Mouse (Mus musculus): ENCODE data around the gene Mms19. TPM values are rescaled to one million over a fixed set of nuclear protein-coding genes. Genes with fewer than 3 reads are reported as not detected.

Mms19 gene
- polyA plus RNA-seq, 1 experiment from 2014 or later, result 11.1 TPM

DNA sequence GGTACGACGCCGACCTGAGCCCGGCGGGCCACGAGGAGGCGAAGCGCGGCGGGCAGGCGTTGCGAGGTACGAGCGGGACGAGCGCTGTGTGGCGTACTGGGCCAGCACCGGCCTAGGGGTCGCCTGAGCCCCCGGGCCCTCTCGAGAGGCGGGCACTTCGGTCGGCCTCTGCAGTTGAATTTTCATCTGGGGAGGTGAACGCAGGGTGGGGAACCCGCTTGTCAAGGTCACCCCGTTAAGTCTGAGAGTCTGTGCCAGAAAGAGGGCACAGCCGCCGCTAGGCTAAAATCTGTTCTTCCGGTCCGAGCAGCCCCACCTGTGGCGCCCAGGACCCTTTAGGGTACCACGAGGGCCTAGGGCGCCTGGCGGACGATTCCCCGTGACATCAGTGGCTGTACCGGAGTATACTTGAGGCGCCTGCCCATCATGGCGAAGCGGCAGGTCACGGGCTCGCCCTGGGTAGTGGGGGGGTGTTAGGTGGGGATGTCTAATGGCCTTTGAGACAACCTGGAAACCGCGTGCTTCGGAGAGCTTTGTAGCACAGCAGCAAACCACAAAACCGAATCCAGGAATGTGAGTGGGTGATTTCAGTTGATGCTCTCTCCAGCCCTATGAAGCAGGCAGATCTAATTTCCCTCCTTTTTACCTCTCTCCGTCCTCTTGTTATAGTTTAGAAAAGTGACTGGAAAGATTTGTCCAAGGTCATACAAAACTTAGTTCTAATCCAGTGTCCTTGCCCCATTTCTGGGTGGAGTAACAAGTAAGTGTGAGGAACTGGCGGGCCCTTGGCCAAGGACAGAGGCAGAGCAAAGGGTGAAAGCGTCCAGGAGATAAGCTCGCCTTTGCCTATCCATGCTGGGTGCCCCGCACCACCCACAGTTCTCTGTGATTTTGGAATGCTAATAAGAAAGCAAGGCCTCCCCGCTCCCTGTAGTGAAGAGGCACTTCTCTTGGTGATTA, 68.6 kb downstream of the Mms19 start:
- WGBS (ENCODE audit: insufficient replicate concordance), result under 1% methylated on average over 53 of the region's 53 CpGs
- H3K4me2 ChIP-seq (ENCODE audit: low read depth, low read length), result peak overlapping the region; percentile 93
- peak overlapping the region; percentile 91 for H3K27ac ChIP-seq (ENCODE audit: low read length)
- peaks cover 34% of the 10 kb centered on the region for H3K4me1 ChIP-seq (ENCODE audit: control insufficient read depth, low read depth, low read length)
- H3K9ac ChIP-seq (ENCODE audit: low read depth, low read length), result peak overlapping the region; percentile 95
- peak overlapping the region; percentile 92 for H3K4me3 ChIP-seq (ENCODE audit: low read depth, low read length)
- no peaks in the 10 kb centered on the region for H3K27me3 ChIP-seq (ENCODE audit: control insufficient read depth, insufficient read depth, low read depth, low read length)
- peaks cover 17% of the 10 kb centered on the region for H3K36me3 ChIP-seq (ENCODE audit: control insufficient read depth, insufficient read depth)
- peak; percentile 20 for ATAC-seq (ENCODE audit: low read depth)
- no peaks in the 10 kb centered on the region for H3K9me3 ChIP-seq (replicated peaks; ENCODE audit: control insufficient read depth, low read length)

DNA sequence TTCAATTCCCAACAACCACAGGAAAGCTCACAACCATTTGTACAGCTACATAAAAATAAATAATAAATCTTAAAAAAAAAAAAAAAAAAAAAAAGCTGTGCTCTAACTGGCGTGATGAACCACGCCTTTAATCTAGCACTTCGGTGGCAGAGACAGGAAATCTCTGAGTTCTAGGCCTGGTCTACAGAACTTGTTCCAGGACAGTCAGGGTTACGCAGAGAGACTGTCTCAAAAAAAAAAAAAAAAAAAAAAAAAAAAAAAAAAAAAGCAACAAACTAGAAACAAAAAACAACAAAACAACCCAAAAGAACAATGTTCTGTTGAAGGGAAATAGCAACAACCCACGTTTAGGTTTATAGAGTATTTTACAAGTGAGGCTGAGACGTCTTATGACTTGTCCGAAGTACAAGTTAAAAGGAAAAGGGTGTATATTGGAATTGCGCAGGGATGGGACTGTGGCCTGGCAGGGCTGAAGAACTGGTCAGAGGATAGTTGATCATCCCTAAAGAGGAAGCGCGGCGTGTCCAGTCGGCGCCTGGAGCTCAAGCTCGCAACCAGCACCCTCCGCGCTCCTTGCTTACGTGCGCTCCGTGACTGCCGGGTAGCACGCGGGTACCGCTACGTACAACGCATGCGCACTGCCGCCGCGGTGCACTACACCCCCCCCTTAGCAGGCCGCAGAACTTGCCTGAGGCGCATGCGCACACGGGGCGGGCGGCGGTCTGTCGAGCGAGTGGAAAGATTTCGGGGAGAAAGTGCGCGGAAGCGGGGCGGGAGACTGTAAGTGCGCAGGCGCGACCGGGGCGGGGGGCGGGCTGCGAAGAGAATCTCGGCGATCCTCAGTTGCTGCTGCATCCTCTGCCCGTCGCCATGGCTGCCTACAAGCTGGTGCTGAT, 69.5 kb downstream of the Mms19 start, which contains the start of gene Pgam1:
Gene Pgam1, plus strand, starts transcription at position 746 of the 896 bp plus-strand sequence.
- ATAC-seq (ENCODE audit: low read depth), result peak; percentile 92
- peaks cover 44% of the 10 kb centered on the region for H3K4me1 ChIP-seq (ENCODE audit: control insufficient read depth, low read depth, low read length)
- peak within 1 kb of the TSS; percentile 95 for H3K9ac ChIP-seq (ENCODE audit: low read depth, low read length)
- no peaks in the 10 kb centered on the region for H3K27me3 ChIP-seq (ENCODE audit: control insufficient read depth, insufficient read depth, low read depth, low read length)
- peak within 1 kb of the TSS; percentile 92 for H3K4me3 ChIP-seq (ENCODE audit: low read depth, low read length)
- peak within 1 kb of the TSS; percentile 94 for H3K27ac ChIP-seq (ENCODE audit: low read length)
- WGBS (ENCODE audit: insufficient replicate concordance), result 4% methylated on average over 54 of the region's 54 CpGs
- H3K4me2 ChIP-seq (ENCODE audit: low read depth, low read length), result peak within 1 kb of the TSS; percentile 93
- no peaks in the 10 kb centered on the region for H3K9me3 ChIP-seq (replicated peaks; ENCODE audit: control insufficient read depth, low read length)
- H3K36me3 ChIP-seq (ENCODE audit: control insufficient read depth, insufficient read depth), result peaks cover 8% of the 10 kb centered on the region

DNA sequence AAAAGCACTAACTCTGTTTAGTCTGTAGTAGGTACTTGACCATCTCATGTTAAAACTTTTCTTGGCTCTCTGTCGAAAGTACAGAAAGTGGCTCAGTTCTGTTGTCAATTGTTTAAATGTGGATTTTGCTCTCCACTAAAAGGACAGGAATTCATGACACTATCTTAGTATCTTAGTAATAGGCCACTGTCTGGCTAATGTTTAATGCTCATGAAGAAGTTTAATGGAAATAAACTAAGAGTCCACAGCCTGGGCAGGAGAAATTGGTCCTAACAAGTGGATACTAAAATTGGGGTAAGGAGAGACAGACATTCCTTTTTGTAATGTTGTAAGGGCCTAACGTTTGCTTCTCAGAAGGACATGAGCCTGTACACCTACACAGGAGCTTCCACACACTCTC, 70.6 kb downstream of the Mms19 start:
- no peaks in the 10 kb centered on the region for H3K27me3 ChIP-seq (ENCODE audit: control insufficient read depth, insufficient read depth, low read depth, low read length)
- no peaks in the 10 kb centered on the region for H3K9me3 ChIP-seq (replicated peaks; ENCODE audit: control insufficient read depth, low read length)
- no peaks in the 10 kb centered on the region; the same call in 1 of the 2 replicates for H3K36me3 ChIP-seq (ENCODE audit: control insufficient read depth, insufficient read depth)
- peak overlapping the region; percentile 94 for H3K27ac ChIP-seq (ENCODE audit: low read length)
- H3K4me2 ChIP-seq (ENCODE audit: low read depth, low read length), result no peak overlapping the region
- ATAC-seq (ENCODE audit: low read depth), result no peak
- no peak overlapping the region for H3K4me3 ChIP-seq (ENCODE audit: low read depth, low read length)
- 83% methylated on average over 2 of the region's 2 CpGs for WGBS (ENCODE audit: insufficient replicate concordance)
- no peak overlapping the region for H3K9ac ChIP-seq (ENCODE audit: low read depth, low read length)
- peaks cover 54% of the 10 kb centered on the region for H3K4me1 ChIP-seq (ENCODE audit: control insufficient read depth, low read depth, low read length)

DNA sequence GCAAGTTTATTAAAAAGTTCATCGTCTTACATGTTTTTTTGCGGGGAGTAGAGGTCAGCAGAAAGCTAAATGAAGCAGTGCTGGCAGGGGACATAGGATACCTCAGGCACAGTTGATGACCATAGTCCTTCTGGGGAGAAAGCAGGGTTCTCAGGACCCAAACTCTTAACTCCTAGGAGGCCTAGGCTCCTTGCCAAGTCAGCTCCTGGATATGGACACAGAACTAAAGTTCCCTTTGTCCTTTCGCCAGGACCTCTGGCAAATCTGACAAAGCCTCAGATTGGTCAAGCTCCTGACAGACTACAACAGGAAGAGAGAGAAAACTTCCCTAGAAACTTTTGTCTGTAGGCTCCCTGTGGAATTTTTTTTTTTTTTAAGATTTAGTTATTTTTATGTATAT, 72.2 kb downstream of the Mms19 start:
- Histone ChIP-seq H3K4me2 (ENCODE audit: low read depth, low read length) (no peak overlapping the region), H3K4me1 (ENCODE audit: control insufficient read depth, low read depth, low read length) (peaks cover 52% of the 10 kb centered on the region), H3K36me3 (ENCODE audit: control insufficient read depth, insufficient read depth) (no peaks in the 10 kb centered on the region), H3K27me3 (ENCODE audit: control insufficient read depth, insufficient read depth, low read depth, low read length) (no peaks in the 10 kb centered on the region), H3K27ac (ENCODE audit: low read length) (no peak overlapping the region), H3K9me3 (replicated peaks; ENCODE audit: control insufficient read depth, low read length) (no peaks in the 10 kb centered on the region), H3K9ac (ENCODE audit: low read depth, low read length) (no peak overlapping the region), H3K4me3 (ENCODE audit: low read depth, low read length) (no peak overlapping the region)
- ATAC-seq (ENCODE audit: low read depth), result no peak
- WGBS (ENCODE audit: insufficient replicate concordance), result 88% methylated on average over 3 of the region's 3 CpGs

DNA sequence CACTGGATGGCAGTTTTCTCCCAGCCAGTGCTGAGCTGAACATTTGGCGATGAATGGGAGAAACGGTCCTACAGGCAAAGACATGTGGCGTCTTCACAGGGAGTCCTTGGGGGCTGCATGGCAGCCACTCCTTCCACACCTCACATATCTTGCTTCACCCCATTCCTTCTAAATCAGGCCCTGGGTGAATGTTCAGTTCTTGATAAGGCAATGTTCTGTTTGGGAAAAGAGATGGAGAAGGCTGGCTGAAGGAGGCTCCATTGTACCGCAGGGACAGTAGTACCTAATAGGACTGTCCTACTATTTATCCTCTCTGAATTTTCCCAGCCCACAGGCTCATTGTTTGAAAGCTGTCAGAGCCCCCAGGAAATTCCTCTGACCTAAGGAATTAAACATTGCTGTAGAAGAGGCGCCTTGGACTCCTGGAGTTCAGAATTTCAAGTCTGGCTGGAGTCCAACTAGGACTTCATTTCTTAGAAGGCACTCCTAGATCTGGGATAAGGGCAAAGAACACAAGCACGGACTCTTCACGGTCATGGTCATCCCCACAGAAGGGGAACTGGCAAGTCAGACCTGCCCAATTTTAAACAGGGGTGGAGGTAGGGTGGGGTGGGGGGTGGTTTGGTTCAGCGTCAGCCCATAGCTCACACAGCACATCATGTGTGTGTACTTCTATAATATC, 73.7 kb downstream of the Mms19 start:
- peaks cover 42% of the 10 kb centered on the region for H3K4me1 ChIP-seq (ENCODE audit: control insufficient read depth, low read depth, low read length)

DNA sequence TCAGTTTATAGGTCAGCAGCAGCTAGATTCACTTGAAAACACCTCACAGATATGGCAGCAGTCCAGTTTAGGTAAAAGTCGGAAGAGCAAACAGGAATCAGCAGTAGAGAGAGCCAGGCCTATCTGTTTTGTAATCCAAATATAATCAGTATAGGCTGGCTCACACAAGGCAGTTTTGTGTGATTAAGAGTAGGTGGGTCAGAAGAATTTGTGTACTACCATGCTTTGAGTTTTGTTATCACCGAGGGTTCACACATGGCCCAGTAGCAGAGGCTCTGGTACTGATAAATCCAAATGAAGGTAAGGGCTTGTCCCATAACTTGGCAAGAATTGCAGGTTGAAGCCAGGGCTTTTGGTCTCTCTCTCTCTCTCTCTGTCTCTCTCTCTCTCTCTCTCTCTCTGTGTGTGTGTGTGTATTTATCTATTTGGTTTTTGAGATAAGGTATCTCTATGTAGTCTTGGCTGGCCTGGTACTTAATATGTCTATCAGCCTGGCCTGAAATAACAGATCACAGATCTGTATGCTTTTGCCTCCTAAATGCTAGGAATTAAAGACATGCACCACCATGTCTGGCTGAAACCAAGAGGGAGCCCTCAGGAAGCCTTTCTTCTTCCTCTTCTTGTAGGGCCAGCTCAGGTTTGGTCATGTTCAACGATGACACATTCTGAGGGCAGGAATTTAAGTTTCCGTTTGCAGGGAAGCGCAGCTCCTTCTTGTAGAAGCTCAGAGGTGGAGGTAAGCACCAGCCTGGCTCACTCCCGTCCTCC, 74.5 kb downstream of the Mms19 start:
- Histone ChIP-seq H3K36me3 (ENCODE audit: control insufficient read depth, insufficient read depth) (no peaks in the 10 kb centered on the region), H3K9ac (ENCODE audit: low read depth, low read length) (peak overlapping the region; percentile 41), H3K9me3 (replicated peaks; ENCODE audit: control insufficient read depth, low read length) (no peaks in the 10 kb centered on the region), H3K27me3 (ENCODE audit: control insufficient read depth, insufficient read depth, low read depth, low read length) (no peaks in the 10 kb centered on the region), H3K27ac (ENCODE audit: low read length) (peak overlapping the region; percentile 93), H3K4me3 (ENCODE audit: low read depth, low read length) (peak overlapping the region; percentile 1), H3K4me2 (ENCODE audit: low read depth, low read length) (peak overlapping the region; percentile 56), H3K4me1 (ENCODE audit: control insufficient read depth, low read depth, low read length) (peaks cover 46% of the 10 kb centered on the region)
- 14% methylated on average over 6 of the region's 6 CpGs for WGBS (ENCODE audit: insufficient replicate concordance)
- peak; percentile 78 for ATAC-seq (ENCODE audit: low read depth)

More for the DNA sequence above, 73.7 kb downstream of the Mms19 start:
- H3K4me2 ChIP-seq (ENCODE audit: low read depth, low read length), result peak overlapping the region; percentile 56
- peak; percentile 17; the same call in 1 of the 2 replicates for ATAC-seq (ENCODE audit: low read depth)
- no peaks in the 10 kb centered on the region for H3K9me3 ChIP-seq (replicated peaks; ENCODE audit: control insufficient read depth, low read length)
- peak overlapping the region; percentile 41 for H3K9ac ChIP-seq (ENCODE audit: low read depth, low read length)
- H3K27ac ChIP-seq (ENCODE audit: low read length), result peak overlapping the region; percentile 93
- WGBS (ENCODE audit: insufficient replicate concordance), result 31% methylated on average over 8 of the region's 8 CpGs
- no peaks in the 10 kb centered on the region for H3K36me3 ChIP-seq (ENCODE audit: control insufficient read depth, insufficient read depth)
- no peaks in the 10 kb centered on the region for H3K27me3 ChIP-seq (ENCODE audit: control insufficient read depth, insufficient read depth, low read depth, low read length)
- peak overlapping the region; percentile 1 for H3K4me3 ChIP-seq (ENCODE audit: low read depth, low read length)

DNA sequence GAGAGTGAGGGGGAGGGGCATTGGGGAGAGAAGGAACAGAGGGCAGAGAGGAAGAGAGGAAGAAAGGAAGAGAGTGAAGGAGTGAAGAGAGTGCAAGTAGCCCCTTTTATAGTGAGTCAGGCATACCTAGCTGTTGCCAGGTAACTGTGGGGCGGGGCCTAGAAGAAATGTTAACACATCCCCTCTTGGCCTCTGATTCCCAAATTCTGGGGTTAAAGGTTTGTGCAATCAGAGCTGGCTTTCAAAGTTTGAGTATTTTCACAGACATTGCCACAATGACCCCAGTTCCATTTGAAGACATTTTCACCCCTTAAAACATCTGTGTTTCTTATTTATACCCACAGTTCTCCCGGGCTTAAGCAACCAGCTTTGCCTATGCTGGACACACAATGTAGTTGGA, 75.7 kb downstream of the Mms19 start:
- 84% methylated on average over 2 of the region's 2 CpGs for WGBS (ENCODE audit: insufficient replicate concordance)
- no peaks in the 10 kb centered on the region for H3K27me3 ChIP-seq (ENCODE audit: control insufficient read depth, insufficient read depth, low read depth, low read length)
- H3K27ac ChIP-seq (ENCODE audit: low read length), result peak overlapping the region; percentile 93
- H3K36me3 ChIP-seq (ENCODE audit: control insufficient read depth, insufficient read depth), result no peaks in the 10 kb centered on the region
- H3K4me2 ChIP-seq (ENCODE audit: low read depth, low read length), result no peak overlapping the region
- H3K9ac ChIP-seq (ENCODE audit: low read depth, low read length), result no peak overlapping the region
- H3K9me3 ChIP-seq (replicated peaks; ENCODE audit: control insufficient read depth, low read length), result no peaks in the 10 kb centered on the region
- no peak overlapping the region for H3K4me3 ChIP-seq (ENCODE audit: low read depth, low read length)
- peaks cover 44% of the 10 kb centered on the region for H3K4me1 ChIP-seq (ENCODE audit: control insufficient read depth, low read depth, low read length)
- no peak for ATAC-seq (ENCODE audit: low read depth)
